Mouse (Mus musculus) heart, adult 2 months (tissue): ENCODE results near the gene Tfe3. TPM values are rescaled to one million over a fixed set of nuclear protein-coding genes. Genes with fewer than 3 reads are reported as not detected.

Source experiments
- DNase-seq, 2 experiments: peaks; one replicate each; pipeline ENCODE4 v3.0.0; 2021
- H3K27ac ChIP-seq: fragments of 200-600 bp; 2 replicates; pipeline ENCODE4 v1.8.1; 2022
- H3K27me3 ChIP-seq: fragments of 200-500 bp; 2 replicates; pipeline ENCODE4 v1.6.1; 2012; ENCODE audit warnings: mild to moderate bottlenecking, low read length, inconsistent platforms, mixed read lengths; ENCODE audit not compliant: control insufficient read depth, insufficient read depth
- H3K36me3 ChIP-seq: fragments of 200-500 bp; 2 replicates; pipeline ENCODE4 v1.6.1; 2012; ENCODE audit warnings: low read length, inconsistent platforms; ENCODE audit not compliant: control insufficient read depth, insufficient read depth
- H3K4me1 ChIP-seq: fragments of 200-500 bp; 2 replicates; pipeline ENCODE4 v1.6.1; 2011; ENCODE audit warnings: low read length; ENCODE audit not compliant: control insufficient read depth, insufficient read depth
- H3K4me3 ChIP-seq: fragments of 200-600 bp; 2 replicates; pipeline ENCODE4 v1.8.1; 2022
- H3K79me2 ChIP-seq: fragments of 200-500 bp; replicated peaks from 2 replicates; pipeline ENCODE4 v1.6.1; 2012; ENCODE audit warnings: mild to moderate bottlenecking, inconsistent platforms, low read length, moderate library complexity, mixed read lengths; ENCODE audit not compliant: control insufficient read depth, insufficient read depth
- H3K9ac ChIP-seq: fragments of 200-500 bp; 2 replicates; pipeline ENCODE4 v1.6.1; 2012; ENCODE audit warnings: low read depth, mild to moderate bottlenecking, control low read depth, inconsistent platforms, low read length, mixed read lengths
- CTCF ChIP-seq: fragments of 200-600 bp; IDR thresholded peaks from 2 replicates; pipeline ENCODE4 v1.8.1; 2022; ENCODE audit warnings: antibody characterized with exemption, mild to moderate bottlenecking, moderate library complexity
- EP300 ChIP-seq: fragments of 200-500 bp; IDR thresholded peaks from 2 replicates; pipeline ENCODE4 v1.6.1; 2011; ENCODE audit warnings: low read depth, low read length, control low read depth; ENCODE audit not compliant: insufficient read depth
- POLR2A ChIP-seq: fragments of 200-500 bp; IDR thresholded peaks from 2 replicates; pipeline ENCODE4 v1.6.1; 2011; ENCODE audit warnings: mild to moderate bottlenecking, low read depth, low read length, control low read depth; ENCODE audit not compliant: insufficient read depth
- WGBS: fragments of 180-500 bp; shearing (Covaris S2); methylation state at CpG from one replicate; pipeline ENCODE4 v1.1.7; 2018; 5-methylcytosine and 5-hydroxymethylcytosine counted together
- intact Hi-C: fragments of 180-260 bp; cut with DNase I; formaldehyde crosslinking; loops from one replicate; pipeline ENCODE4 v1.15.1; 2025
- polyA plus RNA-seq: library from polyadenylated mRNA; depleted of rRNA; stranded (reverse); fragments of >200 nt; gene quantifications from 2 replicates; pipeline ENCODE4 v1.2.3, GENCODE M21; 2012
- total RNA-seq, 2 experiments: library from RNA; stranded (reverse); gene quantifications; 2 replicates each; pipeline ENCODE4 v1.2.3; 2021

Tfe3 gene
- total and polyA plus RNA-seq, 3 experiments, result 13.0 to 15.4 (median 13.5) TPM

GRCm38 (mm10) chrX:7728922-7729265 is 33.5 kb upstream of the Tfe3 start:
- no peak for DNase-seq
- peak overlapping the region; percentile 68 for H3K9ac ChIP-seq
- H3K27me3 ChIP-seq, result no peaks in the 10 kb centered on the region
- TF ChIP-seq POLR2A (no peak), CTCF (no peak)
- H3K4me3 ChIP-seq, result peak overlapping the region; percentile 38
- intact Hi-C loops, result loop anchor here (10.0 kb wide), 1 partner anchor 346 kb away; the partner anchor contains the start of gene Suv39h1
- no peak overlapping the region for H3K27ac ChIP-seq
- H3K36me3 ChIP-seq, result no peaks in the 10 kb centered on the region
- 28% methylated on average over 4 of the region's 4 CpGs for WGBS
- no peaks in the 10 kb centered on the region; the same call in 1 of the 2 replicates for H3K4me1 ChIP-seq
- H3K79me2 ChIP-seq, result no peaks in the 10 kb centered on the region

GRCm38 (mm10) chrX:7733571-7734156 is 28.7 kb upstream of the Tfe3 start:
- Histone ChIP-seq H3K4me3 (no peak overlapping the region), H3K79me2 (no peaks in the 10 kb centered on the region), H3K27me3 (no peaks in the 10 kb centered on the region), H3K27ac (no peak overlapping the region), H3K4me1 (no peaks in the 10 kb centered on the region), H3K36me3 (no peaks in the 10 kb centered on the region), H3K9ac (peak overlapping the region; percentile 57)
- intact Hi-C loops, result loop anchor here (5.0 kb wide), 1 partner anchor 44 kb away; no protein-coding TSS in a partner anchor
- WGBS, result 42% methylated on average over 26 of the region's 26 CpGs
- peak; percentile 64 to 77 for DNase-seq
- TF ChIP-seq CTCF (peak; percentile 81), EP300 (no peak), POLR2A (no peak)

- TF ChIP-seq POLR2A (no peak), CTCF (no peak), EP300 (no peak)
- H3K4me1 ChIP-seq, result no peaks in the 10 kb centered on the region
- H3K36me3 ChIP-seq, result no peaks in the 10 kb centered on the region
- no peaks in the 10 kb centered on the region for H3K27me3 ChIP-seq
- DNase-seq, result no peak
- intact Hi-C loops, result no loop called here
- H3K79me2 ChIP-seq, result no peaks in the 10 kb centered on the region
- H3K9ac ChIP-seq, result no peak overlapping the region
- no peak overlapping the region for H3K27ac ChIP-seq
- 64% methylated on average over 11 of the region's 14 CpGs for WGBS
- H3K4me3 ChIP-seq, result no peak overlapping the region
Observed at GRCm38 (mm10) chrX:7739336-7740081, 22.9 kb upstream of the Tfe3 start.

GRCm38 (mm10) chrX:7740082-7740819 is 22.1 kb upstream of the Tfe3 start:
- Histone ChIP-seq H3K27me3 (no peaks in the 10 kb centered on the region), H3K9ac (no peak overlapping the region), H3K27ac (no peak overlapping the region), H3K79me2 (no peaks in the 10 kb centered on the region), H3K4me1 (no peaks in the 10 kb centered on the region), H3K4me3 (no peak overlapping the region), H3K36me3 (no peaks in the 10 kb centered on the region)
- 51% methylated on average over 10 of the region's 10 CpGs for WGBS
- TF ChIP-seq CTCF, result no peak
- TF ChIP-seq EP300, result no peak
- TF ChIP-seq POLR2A, result no peak
- intact Hi-C loops, result no loop called here
- no peak for DNase-seq

GRCm38 (mm10) chrX:7741103-7741502 is 21.3 kb upstream of the Tfe3 start:
- Histone ChIP-seq H3K4me1 (no peaks in the 10 kb centered on the region), H3K36me3 (no peaks in the 10 kb centered on the region), H3K9ac (no peak overlapping the region), H3K4me3 (no peak overlapping the region), H3K27me3 (no peaks in the 10 kb centered on the region), H3K27ac (no peak overlapping the region), H3K79me2 (no peaks in the 10 kb centered on the region)
- intact Hi-C loops, result no loop called here
- TF ChIP-seq EP300 (no peak), POLR2A (no peak), CTCF (no peak)
- WGBS, result 56% methylated on average over 5 of the region's 5 CpGs
- DNase-seq, result no peak

- H3K9ac ChIP-seq, result no peak overlapping the region
- WGBS, result 50% methylated on average over 5 of the region's 5 CpGs
- H3K36me3 ChIP-seq, result no peaks in the 10 kb centered on the region
- intact Hi-C loops, result no loop called here
- no peak overlapping the region for H3K4me3 ChIP-seq
- no peaks in the 10 kb centered on the region for H3K79me2 ChIP-seq
- no peak for DNase-seq
- H3K27me3 ChIP-seq, result no peaks in the 10 kb centered on the region
- TF ChIP-seq CTCF (peak; percentile 42), EP300 (no peak)
- H3K4me1 ChIP-seq, result no peaks in the 10 kb centered on the region
- no peak overlapping the region for H3K27ac ChIP-seq
Observed at GRCm38 (mm10) chrX:7743470-7743869, 18.9 kb upstream of the Tfe3 start.
